Mouse (Mus musculus) gastrocnemius, postnatal 14 days (tissue): ENCODE measurements around the gene Kat2a. TPM values are rescaled to one million over a fixed set of nuclear protein-coding genes. Genes with fewer than 3 reads are reported as not detected.
"Not testable (repeated sequence)": the region's sequence is repeated elsewhere in the genome, so short reads cannot be mapped to it uniquely, and the experiment has no call there.

ENCODE experiments used
- DNase-seq: peaks from one replicate; pipeline ENCODE4 v3.0.0; 2021; ENCODE audit warnings: mixed read lengths
- intact Hi-C: fragments of 180-260 bp; cut with DNase I; formaldehyde crosslinking; loops from one replicate; pipeline ENCODE4 v1.15.1; 2025; ENCODE audit warnings: low total_unique reads
- total RNA-seq, 2 experiments: library from RNA; stranded (reverse); gene quantifications; 2 replicates each; pipeline ENCODE4 v1.2.3; 2021

The Kat2a gene
- total RNA-seq, 2 experiments from 2014 or later, result 11.2 to 12.5 TPM

DNA sequence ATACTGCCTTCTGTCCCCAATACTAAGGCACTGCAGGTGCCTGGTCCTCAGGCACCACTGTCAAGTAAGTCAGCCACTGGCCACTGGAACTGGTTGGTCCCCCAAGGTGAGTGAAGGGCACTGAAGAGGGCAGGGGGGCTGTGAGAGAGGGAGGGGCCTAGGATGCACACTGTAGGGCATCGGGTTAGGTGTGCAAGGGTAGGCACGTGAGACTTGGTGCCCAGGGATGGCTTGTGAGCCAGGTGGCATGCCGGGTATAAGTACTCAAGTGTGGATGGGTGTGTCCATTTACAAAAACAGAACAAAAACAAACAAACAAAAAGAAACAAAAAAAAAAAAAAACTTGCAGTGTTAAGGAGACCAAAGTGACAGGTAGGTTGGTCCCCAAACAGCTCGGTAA is 23.8 kb downstream of the Kat2a start:
- intact Hi-C loops, result no loop called here
- DNase-seq, result no peak

DNA sequence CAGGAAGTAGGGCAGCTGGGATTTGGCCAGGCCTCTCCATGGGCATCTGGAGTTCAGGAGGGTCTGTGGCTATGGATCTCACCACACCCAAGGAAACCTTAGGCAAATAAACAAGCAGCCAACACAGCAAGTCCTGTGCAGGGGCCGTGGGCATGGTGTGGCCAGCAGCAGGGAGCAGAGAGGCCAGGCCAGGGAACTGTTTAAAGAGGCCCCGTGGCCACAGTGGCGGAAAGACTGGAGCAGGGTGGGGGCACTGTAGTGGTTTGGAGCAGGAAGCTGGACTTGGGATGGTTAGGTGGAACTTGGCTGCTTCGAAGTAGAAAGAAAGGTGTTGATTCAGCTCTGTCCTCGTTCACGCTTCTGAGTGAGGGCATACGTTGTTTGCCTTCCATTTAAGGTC is 25.0 kb downstream of the Kat2a start:
- no peak for DNase-seq
- intact Hi-C loops, result no loop called here

DNA sequence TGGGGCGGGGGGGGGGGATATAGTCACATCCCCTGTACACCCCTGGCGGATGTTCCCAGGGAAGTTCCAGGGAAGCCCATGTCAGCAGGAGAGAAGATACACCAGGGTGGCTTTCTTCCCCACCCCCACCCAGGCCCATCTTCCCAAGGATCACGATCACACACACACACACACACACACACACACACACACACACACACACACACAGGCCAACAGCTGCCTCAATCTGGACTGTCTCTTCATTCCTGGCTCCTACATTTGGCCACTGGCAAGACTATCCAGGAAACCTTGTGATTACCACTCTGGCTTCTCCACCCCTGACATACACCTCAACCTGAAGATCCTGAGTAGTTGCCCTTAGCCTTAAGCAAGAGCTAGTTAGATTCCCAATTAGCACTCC is 26.9 kb downstream of the Kat2a start:
- intact Hi-C loops, result no loop called here
- DNase-seq, result no peak

DNA sequence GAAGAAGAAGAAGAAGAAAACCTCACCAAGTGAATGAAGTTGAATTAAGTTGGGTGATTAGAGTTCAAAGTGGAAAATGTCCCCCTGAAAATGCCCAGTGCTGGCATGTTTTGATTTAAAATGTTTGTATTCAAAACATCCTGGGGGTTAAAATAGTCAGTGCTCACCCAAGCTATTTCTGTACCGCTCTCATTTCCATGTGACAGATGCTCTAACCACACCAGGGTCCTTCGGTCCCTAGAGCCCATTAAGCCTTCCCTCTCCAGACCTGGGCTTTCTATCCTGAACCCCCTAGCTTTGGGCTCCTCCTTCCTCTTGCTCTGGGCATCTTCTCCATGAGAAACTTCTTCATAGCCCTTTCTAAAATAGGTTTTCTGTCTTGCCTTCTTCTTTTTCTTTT is 28.2 kb downstream of the Kat2a start:
- intact Hi-C loops, result no loop called here

GRCm38 (mm10) chr11:100682526-100682925 is 29.7 kb downstream of the Kat2a start:
- intact Hi-C loops, result no loop called here
- no peak for DNase-seq

More for the DNA sequence above, 28.2 kb downstream of the Kat2a start:
- no peak for DNase-seq

DNA sequence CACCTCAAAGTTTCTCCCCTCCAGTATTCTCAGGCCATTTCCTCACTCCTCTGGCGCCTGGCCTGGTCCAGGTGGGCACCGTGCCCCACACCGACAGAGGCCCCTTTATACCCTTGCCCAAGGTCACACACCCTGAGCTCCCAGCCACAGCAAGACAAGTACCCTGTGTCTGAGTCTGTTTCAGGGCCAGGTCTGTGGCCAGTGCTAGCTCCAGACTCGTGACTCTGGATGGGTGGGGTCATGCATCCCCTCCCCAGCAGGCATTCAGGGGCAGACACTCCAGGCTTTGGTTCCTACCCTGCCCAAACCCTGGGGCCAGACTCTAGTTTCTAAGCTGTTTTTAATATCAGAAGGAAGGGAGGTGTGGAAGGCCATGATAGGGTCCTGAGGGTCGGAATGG is 30.4 kb downstream of the Kat2a start:
- intact Hi-C loops, result no loop called here
- DNase-seq, result no peak

- intact Hi-C loops, result no loop called here
- DNase-seq, result no peak
Measured at GRCm38 (mm10) chr11:100677810-100678209, 34.5 kb downstream of the Kat2a start.

GRCm38 (mm10) chr11:100673169-100673568 is 39.1 kb downstream of the Kat2a start:
- intact Hi-C loops, result no loop called here

DNA sequence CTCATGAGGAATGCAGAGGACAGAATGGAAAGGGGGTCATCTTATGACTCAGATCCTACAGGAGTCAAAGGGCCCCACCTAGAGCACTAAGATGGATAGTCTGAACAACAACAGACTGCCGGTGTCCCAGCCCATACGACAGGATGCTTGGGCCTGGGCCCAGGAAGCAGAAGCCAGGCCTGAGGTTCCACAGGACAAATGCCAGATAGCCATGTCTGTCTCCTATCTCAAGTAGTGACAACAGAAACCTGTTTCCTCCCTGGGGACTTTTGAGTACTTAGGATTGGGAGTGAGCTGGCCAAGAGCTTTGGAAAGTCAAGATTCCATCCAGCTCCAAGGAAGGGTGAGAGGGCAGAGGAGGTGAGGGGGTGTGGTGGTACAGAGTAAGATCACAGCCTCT is 40.3 kb downstream of the Kat2a start:
- intact Hi-C loops, result no loop called here
- no peak for DNase-seq

More at GRCm38 (mm10) chr11:100673169-100673568, 39.1 kb downstream of the Kat2a start:
- peak; percentile 84 for DNase-seq

DNA sequence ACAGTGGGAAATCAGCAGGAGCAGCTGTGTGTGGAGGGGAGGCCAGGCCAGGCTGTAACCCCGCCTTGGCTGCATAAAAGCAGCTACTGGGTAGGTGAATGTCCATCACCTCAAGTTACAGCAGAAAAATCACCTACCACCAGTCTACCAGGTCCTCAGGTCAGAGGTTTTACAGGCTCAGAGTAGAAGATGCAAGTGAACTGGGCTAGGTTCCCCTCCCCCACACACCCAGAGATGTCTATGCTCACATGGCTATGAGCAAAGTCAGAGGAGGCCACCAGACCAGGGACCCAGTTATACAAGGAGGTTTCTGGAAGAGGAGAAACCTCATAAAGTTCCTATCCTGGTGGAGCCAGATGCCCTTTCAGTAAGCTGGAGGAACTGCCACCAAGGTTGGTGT is 41.2 kb downstream of the Kat2a start:
- intact Hi-C loops, result no loop called here
- DNase-seq, result no peak

DNA sequence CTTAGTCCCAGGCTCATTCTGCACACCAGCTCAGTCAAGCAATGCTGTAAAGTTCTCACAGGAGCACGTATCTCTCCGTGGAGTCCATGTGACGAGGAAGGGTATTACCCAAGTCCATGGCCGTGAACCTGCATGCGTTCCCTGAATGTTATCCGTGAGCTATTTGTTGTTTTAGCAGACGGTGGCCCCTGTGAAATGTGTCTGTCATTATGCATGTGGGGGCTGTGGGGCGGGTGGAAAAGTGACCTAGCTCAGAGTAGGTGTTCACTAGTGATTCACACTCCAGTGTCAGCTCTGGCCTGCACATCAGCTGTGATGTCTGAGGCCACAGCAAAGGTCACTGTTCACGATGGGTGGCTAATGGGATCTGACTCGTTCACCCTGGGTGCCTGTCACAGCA is 52.5 kb downstream of the Kat2a start:
- intact Hi-C loops, result no loop called here
- no peak for DNase-seq

DNA sequence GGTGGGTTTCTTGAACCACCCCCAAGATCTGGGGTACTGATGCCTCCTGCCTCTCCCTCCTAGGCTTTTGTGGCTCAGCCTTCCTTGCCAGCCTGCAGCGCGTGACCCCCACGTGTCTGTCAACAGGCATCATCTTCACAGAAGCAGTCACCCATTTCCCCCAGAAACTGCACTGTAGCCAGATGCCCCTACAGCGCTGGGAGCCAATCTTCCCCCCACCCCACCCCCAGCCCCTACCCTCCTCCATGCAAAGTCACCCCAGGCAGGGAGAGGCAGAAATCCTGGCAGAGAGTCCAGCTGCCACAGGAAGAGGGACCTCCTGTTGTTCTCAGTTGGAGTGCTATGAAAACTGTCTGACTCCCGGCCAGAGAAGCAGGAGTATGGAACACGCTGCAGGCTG is 55.8 kb downstream of the Kat2a start:
- intact Hi-C loops, result no loop called here
- DNase-seq, result no peak

GRCm38 (mm10) chr11:100655589-100655988 is 56.7 kb downstream of the Kat2a start:
- intact Hi-C loops, result not testable (repeated sequence)

More at GRCm38 (mm10) chr11:100655589-100655988, 56.7 kb downstream of the Kat2a start:
- DNase-seq, result not testable (repeated sequence)

Other genes starting within 250 kb of the Kat2a start
- gene Klhl11, start 239.7 kb downstream of the Kat2a start, total RNA-seq, result 1 to 10 TPM; 6.5 to 6.9 TPM
- 10 to 100 TPM; 16.4 to 19.9 TPM for gene Acly, start 184.5 kb downstream of the Kat2a start, total RNA-seq
- under 1 TPM; 0.14 to 0.16 TPM for gene Ttc25, start 166.9 kb downstream of the Kat2a start, total RNA-seq
- gene Cnp, start 137.6 kb downstream of the Kat2a start, total RNA-seq, result 10 to 100 TPM; 10.7 to 32.2 TPM
- 10 to 100 TPM; 21.2 to 23.4 TPM for gene Nkiras2, start 93.2 kb downstream of the Kat2a start, total RNA-seq
- 100 to 1,000 TPM; 143 to 179 TPM for gene Dnajc7, start 92.3 kb downstream of the Kat2a start, total RNA-seq
- 1 to 10 TPM in 1 of 2 experiments, under 1 TPM in 1; 0.62 to 1.5 TPM for gene Zfp385c, start 20.0 kb downstream of the Kat2a start, total RNA-seq
- under 1 TPM; 0.35 to 0.39 TPM for gene Dhx58, start 8.2 kb downstream of the Kat2a start, total RNA-seq
- gene Hspb9, start 1.4 kb upstream of the Kat2a start, total RNA-seq, result not detected
- gene Rab5c, start 25.8 kb upstream of the Kat2a start, total RNA-seq, result 10 to 100 TPM; 49.1 to 49.4 TPM
- gene Kcnh4, start 47.5 kb upstream of the Kat2a start, total RNA-seq, result not detected
- gene Hcrt, start 50.5 kb upstream of the Kat2a start, total RNA-seq, result not detected
- 1 to 10 TPM; 5.6 to 7.1 TPM for gene Ghdc, start 58.5 kb upstream of the Kat2a start, total RNA-seq
- gene Stat5b, start 138.3 kb upstream of the Kat2a start, total RNA-seq, result 100 to 1,000 TPM in 1 of 2 experiments, 10 to 100 TPM in 1; 100.0 to 110 TPM
- 10 to 100 TPM; 17.9 to 21.5 TPM for gene Stat5a, start 146.9 kb upstream of the Kat2a start, total RNA-seq
- 10 to 100 TPM; 41.7 to 43.6 TPM for gene Stat3, start 227.1 kb upstream of the Kat2a start, total RNA-seq